Mouse (Mus musculus) liver, embryonic 14.5 days (tissue): ENCODE data around the gene Magi1.
A peak's percentile ranks its signal among the peaks of the same experiment; 100 is the strongest.

Source experiments
- CTCF ChIP-seq: IDR thresholded peaks from 2 replicates; pipeline ENCODE4 v1.5.1; 2016; ENCODE audit warnings: antibody characterized with exemption, low read depth, control low read depth
- EP300 ChIP-seq: IDR thresholded peaks from 2 replicates; pipeline ENCODE4 v1.6.1; 2016; ENCODE audit warnings: antibody characterized with exemption, low read depth

DNA sequence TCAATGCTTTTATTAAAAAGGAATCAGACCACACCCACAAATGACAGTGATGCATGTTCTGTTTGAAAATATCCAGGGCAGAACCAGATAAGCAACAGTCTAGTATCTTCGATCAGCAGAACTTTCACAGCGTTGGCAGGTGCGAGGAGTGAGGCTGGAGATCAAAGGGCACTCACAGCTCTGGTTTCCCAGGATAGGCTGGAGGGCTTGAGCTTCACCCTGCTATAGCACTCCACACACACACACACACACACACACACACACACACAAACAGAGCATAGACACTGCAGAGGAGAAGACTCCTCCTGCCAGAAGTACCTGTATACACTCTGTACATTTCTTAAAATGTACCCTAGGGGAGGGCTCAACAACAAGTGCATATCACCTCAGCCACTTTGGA, 214.3 kb downstream of the Magi1 start:
- TF ChIP-seq CTCF, result no peak
- peak; percentile 11; the same call in 1 of the 2 replicates for TF ChIP-seq EP300
